Mouse (Mus musculus): ENCODE results near the gene Bicdl1. TPM values are rescaled to one million over a fixed set of nuclear protein-coding genes. Genes with fewer than 3 reads are reported as not detected.
A peak's percentile ranks its signal among the peaks of the same experiment; 100 is the strongest.

Bicdl1 gene
- polyA plus RNA-seq, 1 experiment from 2014 or later, result 10.7 TPM

DNA sequence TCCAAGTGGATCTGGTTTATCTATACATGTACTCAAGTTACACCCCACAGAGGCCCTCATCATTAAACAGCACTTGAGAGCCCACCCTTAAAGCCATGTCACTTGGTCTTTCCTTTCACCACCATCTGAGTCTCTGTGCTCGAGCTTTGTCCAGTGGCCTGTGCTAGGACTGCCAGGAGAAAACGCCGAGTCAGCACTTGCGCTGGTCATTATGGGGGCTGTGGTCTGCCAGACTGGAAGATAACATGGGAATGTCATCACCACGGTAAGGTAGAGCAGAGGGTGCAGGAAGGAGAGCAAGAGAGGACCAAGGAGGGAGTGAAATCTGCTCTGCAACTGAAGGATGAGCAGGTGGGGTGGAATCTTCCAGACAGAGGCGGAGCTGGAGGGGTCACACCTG, 73.1 kb downstream of the Bicdl1 start:
- 66% methylated on average over 6 of the region's 6 CpGs for WGBS
- Histone ChIP-seq H3K9me3 (ENCODE audit: low read depth, low read length) (no peaks in the 10 kb centered on the region), H3K4me2 (no peak overlapping the region), H3K27ac (ENCODE audit: low read depth) (no peak overlapping the region), H3K27me3 (ENCODE audit: insufficient read depth, low read length) (no peaks in the 10 kb centered on the region), H3K4me1 (ENCODE audit: insufficient read depth) (no peaks in the 10 kb centered on the region), H3K4me3 (ENCODE audit: low read depth, low read length) (no peak overlapping the region), H3K9ac (no peak overlapping the region), H3K36me3 (ENCODE audit: insufficient read depth) (no peaks in the 10 kb centered on the region)
- no peak for DNase-seq
- no peak for ATAC-seq (ENCODE audit: insufficient read depth)
- TF ChIP-seq CTCF (IDR thresholded peaks at IDR 0.05; ENCODE audit: low read depth), result no peak

DNA sequence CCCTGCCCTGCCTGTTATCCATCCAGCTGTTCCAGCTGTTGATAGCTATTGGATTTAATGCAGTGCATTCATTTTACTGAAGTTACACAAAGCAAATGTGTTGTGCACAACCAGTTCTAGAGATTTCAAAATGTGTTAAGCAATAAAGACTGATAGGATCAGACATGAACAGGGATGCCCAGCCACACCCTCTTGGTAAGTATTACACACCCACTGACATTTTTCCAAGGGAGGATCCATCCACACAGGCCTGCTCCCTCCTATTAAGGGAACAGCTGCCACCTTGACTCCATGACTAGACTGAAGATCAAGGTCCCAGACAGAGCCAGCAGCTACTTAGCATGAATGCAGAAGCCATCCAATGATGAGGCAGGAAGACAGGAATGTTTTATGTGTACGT, 74.2 kb downstream of the Bicdl1 start:
- 70% methylated on average over 1 of the region's 1 CpGs for WGBS
- Histone ChIP-seq H3K4me3 (ENCODE audit: low read depth, low read length) (no peak overlapping the region), H3K27me3 (ENCODE audit: insufficient read depth, low read length) (no peaks in the 10 kb centered on the region), H3K9me3 (ENCODE audit: low read depth, low read length) (no peaks in the 10 kb centered on the region), H3K4me2 (no peak overlapping the region), H3K36me3 (ENCODE audit: insufficient read depth) (no peaks in the 10 kb centered on the region), H3K4me1 (ENCODE audit: insufficient read depth) (no peaks in the 10 kb centered on the region), H3K27ac (ENCODE audit: low read depth) (no peak overlapping the region), H3K9ac (no peak overlapping the region)
- no peak for TF ChIP-seq CTCF (IDR thresholded peaks at IDR 0.05; ENCODE audit: low read depth)
- DNase-seq (no peak), ATAC-seq (ENCODE audit: insufficient read depth) (no peak)

DNA sequence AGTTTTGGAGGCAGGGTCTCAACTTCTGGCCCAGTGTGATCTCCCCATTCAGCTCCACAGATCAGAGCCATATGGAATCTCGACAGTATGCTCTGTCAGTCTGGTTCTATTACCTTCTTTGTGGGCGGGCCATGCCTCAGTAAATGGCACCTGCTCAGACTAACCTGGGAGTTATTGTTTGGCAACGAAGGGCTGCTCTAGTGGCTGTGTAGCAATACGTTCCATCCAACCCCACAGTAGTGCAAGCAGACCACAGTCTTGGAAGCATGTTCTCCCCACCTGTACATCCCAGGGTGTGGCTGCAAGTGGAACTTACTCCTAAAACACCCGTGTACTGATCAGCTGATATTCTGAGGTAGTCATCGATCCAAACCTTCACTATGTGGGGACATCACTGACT, 74.7 kb downstream of the Bicdl1 start:
- Histone ChIP-seq H3K27ac (ENCODE audit: low read depth) (no peak overlapping the region), H3K4me1 (ENCODE audit: insufficient read depth) (no peaks in the 10 kb centered on the region), H3K9ac (no peak overlapping the region), H3K36me3 (ENCODE audit: insufficient read depth) (no peaks in the 10 kb centered on the region), H3K9me3 (ENCODE audit: low read depth, low read length) (no peaks in the 10 kb centered on the region), H3K27me3 (ENCODE audit: insufficient read depth, low read length) (no peaks in the 10 kb centered on the region), H3K4me2 (no peak overlapping the region), H3K4me3 (ENCODE audit: low read depth, low read length) (no peak overlapping the region)
- DNase-seq (no peak), ATAC-seq (ENCODE audit: insufficient read depth) (no peak)
- 78% methylated on average over 6 of the region's 6 CpGs for WGBS
- no peak for TF ChIP-seq CTCF (IDR thresholded peaks at IDR 0.05; ENCODE audit: low read depth)

DNA sequence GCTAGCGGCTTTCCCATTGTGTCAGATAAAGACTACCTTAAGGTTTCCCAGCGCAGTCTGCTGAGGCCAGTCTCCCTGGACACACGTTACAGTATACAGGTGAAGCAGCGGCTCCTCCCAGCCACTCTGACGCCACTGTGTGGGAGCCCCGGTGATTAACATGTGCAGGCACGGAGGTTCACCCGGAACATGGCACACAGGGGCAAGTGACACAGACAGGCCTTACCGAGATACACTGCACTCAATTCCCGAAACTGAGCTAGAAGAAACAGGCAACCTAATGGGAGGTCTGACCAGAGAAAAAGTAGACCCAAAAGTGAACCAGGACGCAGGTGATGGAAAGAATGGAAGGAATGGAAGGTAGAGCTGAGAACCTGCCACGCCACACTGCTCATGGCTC, 77.6 kb downstream of the Bicdl1 start:
- H3K36me3 ChIP-seq (ENCODE audit: insufficient read depth), result no peaks in the 10 kb centered on the region
- ATAC-seq (ENCODE audit: insufficient read depth) (no peak), DNase-seq (no peak)
- no peak overlapping the region for H3K4me3 ChIP-seq (ENCODE audit: low read depth, low read length)
- TF ChIP-seq CTCF (IDR thresholded peaks at IDR 0.05; ENCODE audit: low read depth), result no peak
- H3K27ac ChIP-seq (ENCODE audit: low read depth), result no peak overlapping the region
- WGBS, result 84% methylated on average over 12 of the region's 12 CpGs
- no peaks in the 10 kb centered on the region for H3K9me3 ChIP-seq (ENCODE audit: low read depth, low read length)
- H3K4me2 ChIP-seq, result no peak overlapping the region
- H3K9ac ChIP-seq, result no peak overlapping the region
- H3K27me3 ChIP-seq (ENCODE audit: insufficient read depth, low read length), result no peaks in the 10 kb centered on the region
- no peaks in the 10 kb centered on the region for H3K4me1 ChIP-seq (ENCODE audit: insufficient read depth)

DNA sequence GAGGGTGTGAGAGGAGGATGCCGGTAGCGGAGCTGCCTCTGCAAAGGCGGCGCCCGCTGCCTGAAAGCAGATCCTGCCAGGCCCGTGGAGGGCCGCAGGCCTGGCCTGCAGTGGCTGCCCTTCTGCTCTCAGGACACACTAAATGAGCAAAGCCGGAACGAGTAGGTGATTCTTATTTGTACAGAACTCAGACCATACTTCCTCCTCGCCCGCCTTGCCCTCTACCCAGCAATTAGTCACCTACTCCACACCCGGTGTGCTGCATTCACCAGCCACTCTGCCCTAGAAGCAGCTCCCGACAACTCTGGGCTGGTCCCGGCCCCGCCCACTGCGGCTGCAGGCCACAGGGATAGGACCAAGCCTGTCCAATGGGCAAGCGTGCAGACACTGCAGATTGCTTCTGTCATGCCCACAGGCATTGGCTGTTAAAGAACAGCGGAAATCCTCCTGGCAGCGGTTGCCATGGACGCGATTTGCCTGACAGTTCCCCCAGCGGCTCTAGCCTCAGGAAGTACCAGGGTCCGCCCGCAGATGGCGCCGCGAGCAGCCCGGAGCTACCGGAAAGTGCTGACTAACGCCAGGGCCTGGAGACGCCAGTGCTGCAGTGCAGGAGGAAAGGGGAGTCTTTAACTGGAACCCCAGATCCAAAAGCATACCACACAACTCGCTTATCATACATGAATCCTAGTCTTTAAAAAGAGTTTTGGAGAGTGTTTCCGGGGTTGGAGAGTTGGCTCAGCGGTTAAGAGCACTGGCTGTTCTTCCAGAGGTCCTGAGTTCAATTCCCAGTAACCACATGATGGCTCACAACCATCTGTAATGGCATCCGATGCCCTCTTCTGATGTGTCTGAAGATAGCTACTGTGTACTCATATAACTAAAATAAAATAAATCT, 78.5 kb downstream of the Bicdl1 start:
- H3K27ac ChIP-seq (ENCODE audit: low read depth), result 0 out of 2 replicates have a peak overlapping the region, but pooled peaks have one; percentile 55
- H3K36me3 ChIP-seq (ENCODE audit: insufficient read depth), result peaks cover under 1% of the 10 kb centered on the region; the same call in 1 of the 2 replicates
- H3K4me1 ChIP-seq (ENCODE audit: insufficient read depth), result no peaks in the 10 kb centered on the region
- ATAC-seq (ENCODE audit: insufficient read depth) (peak; percentile 100), DNase-seq (peak; percentile 99)
- TF ChIP-seq CTCF (IDR thresholded peaks at IDR 0.05; ENCODE audit: low read depth), result peak; percentile 97
- 2% methylated on average over 35 of the region's 35 CpGs for WGBS
- H3K4me3 ChIP-seq (ENCODE audit: low read depth, low read length), result peak overlapping the region; percentile 42
- H3K27me3 ChIP-seq (ENCODE audit: insufficient read depth, low read length), result no peaks in the 10 kb centered on the region
- H3K9ac ChIP-seq, result peak overlapping the region; percentile 57
- peak overlapping the region; percentile 68 for H3K4me2 ChIP-seq
- H3K9me3 ChIP-seq (ENCODE audit: low read depth, low read length), result no peaks in the 10 kb centered on the region

DNA sequence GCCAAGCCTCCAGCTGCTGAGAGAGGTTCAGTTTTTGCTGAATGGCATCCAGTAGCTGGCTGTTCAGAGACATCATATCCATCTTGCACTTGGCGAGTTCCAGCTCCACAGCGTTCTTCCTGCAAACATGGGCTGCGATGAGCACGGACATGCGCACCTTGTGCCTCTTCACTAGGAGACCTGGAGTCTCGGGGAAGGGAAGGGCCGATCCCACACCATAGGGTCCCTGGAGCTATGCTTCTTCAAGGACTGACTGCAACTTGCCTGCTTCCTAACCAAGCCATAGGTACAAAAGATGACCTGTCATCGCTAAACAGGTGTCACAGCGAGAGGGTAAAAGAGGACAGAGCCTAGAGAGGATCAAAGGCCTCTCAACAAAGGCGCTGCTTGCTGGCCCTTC, 79.6 kb downstream of the Bicdl1 start:
- no peaks in the 10 kb centered on the region for H3K27me3 ChIP-seq (ENCODE audit: insufficient read depth, low read length)
- no peak overlapping the region for H3K27ac ChIP-seq (ENCODE audit: low read depth)
- no peaks in the 10 kb centered on the region for H3K4me1 ChIP-seq (ENCODE audit: insufficient read depth)
- peak overlapping the region; percentile 23; the same call in 1 of the 2 replicates for H3K9ac ChIP-seq
- peak overlapping the region; percentile 68 for H3K4me2 ChIP-seq
- 84% methylated on average over 10 of the region's 10 CpGs for WGBS
- H3K4me3 ChIP-seq (ENCODE audit: low read depth, low read length), result no peak overlapping the region; the same call in 1 of the 2 replicates
- H3K9me3 ChIP-seq (ENCODE audit: low read depth, low read length), result no peaks in the 10 kb centered on the region
- ATAC-seq (ENCODE audit: insufficient read depth) (no peak), DNase-seq (no peak)
- H3K36me3 ChIP-seq (ENCODE audit: insufficient read depth), result peaks cover 10% of the 10 kb centered on the region
- TF ChIP-seq CTCF (IDR thresholded peaks at IDR 0.05; ENCODE audit: low read depth), result no peak

DNA sequence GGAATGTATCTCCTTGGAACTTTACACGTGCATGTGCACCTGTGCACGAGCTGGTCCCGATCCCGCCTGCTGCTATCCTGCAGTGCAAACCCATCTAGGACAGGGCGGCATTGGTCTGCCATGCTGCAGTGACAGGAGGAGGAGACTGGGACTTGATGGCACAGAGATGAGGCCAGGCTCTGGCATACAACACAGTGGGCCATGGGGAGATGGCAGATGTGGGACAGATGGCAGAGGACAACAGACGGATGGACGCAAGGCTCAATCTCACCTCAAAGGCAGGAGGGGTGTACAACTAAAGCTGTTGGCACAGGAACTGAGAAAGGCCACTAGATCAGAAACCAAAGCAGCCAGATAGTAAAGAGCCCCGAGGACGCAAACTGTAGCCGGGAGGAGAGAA, 80.5 kb downstream of the Bicdl1 start:
- ATAC-seq (ENCODE audit: insufficient read depth) (no peak), DNase-seq (no peak)
- TF ChIP-seq CTCF (IDR thresholded peaks at IDR 0.05; ENCODE audit: low read depth), result no peak
- Histone ChIP-seq H3K27ac (ENCODE audit: low read depth) (no peak overlapping the region), H3K36me3 (ENCODE audit: insufficient read depth) (peaks cover 19% of the 10 kb centered on the region), H3K4me3 (ENCODE audit: low read depth, low read length) (no peak overlapping the region), H3K27me3 (ENCODE audit: insufficient read depth, low read length) (no peaks in the 10 kb centered on the region), H3K4me2 (no peak overlapping the region), H3K4me1 (ENCODE audit: insufficient read depth) (no peaks in the 10 kb centered on the region), H3K9me3 (ENCODE audit: low read depth, low read length) (no peaks in the 10 kb centered on the region), H3K9ac (no peak overlapping the region)
- WGBS, result 89% methylated on average over 10 of the region's 10 CpGs

Data from lung, embryonic 14.5 days (tissue).